Mouse (Mus musculus): ENCODE measurements around the gene Papola. TPM values are rescaled to one million over a fixed set of nuclear protein-coding genes. Genes with fewer than 3 reads are reported as not detected.

Gene Papola
- polyA plus RNA-seq, 1 experiment from 2014 or later, result 97.1 TPM

DNA sequence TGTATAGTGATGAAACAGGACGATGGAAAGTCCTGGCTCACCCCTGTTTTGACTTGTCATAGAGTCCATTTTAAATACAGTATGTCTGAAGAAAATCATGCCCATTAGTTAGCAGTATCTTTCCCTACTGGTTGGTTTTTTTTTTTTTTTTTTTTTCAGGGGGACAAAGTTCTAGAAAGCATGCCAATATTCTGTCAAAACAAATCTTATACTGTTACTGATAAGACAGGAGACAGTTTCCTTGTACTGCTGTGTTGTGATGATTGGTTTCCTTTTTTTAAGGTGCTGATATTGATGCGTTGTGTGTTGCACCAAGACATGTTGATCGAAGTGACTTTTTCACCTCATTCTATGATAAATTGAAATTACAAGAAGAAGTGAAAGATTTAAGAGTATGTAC, 21.7 kb downstream of the Papola start:
- no peak for ATAC-seq (ENCODE audit: insufficient read depth)

DNA sequence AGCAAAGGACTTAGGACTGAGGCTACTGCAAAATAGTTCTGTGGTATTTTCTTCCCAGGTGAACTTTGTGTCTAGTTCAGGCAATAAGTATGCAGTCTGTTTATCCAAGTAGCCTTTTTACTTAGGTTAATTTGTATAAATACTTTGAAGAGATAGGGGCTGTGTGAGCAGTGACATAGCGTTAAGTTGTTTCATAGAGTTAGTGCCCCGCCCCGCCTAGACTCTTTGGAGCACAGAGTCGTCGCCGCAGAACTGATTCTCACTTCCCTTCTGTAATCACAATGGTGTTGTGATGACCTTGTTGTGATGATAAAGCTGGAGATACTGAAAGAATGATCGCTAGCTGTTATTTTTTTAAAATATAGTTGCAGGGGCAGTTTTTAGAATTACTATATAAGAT, 22.9 kb downstream of the Papola start:
- Histone ChIP-seq H3K27ac (replicated peaks) (no peak overlapping the region), H3K4me2 (no peak overlapping the region), H3K4me3 (replicated peaks) (no peak overlapping the region), H3K36me3 (replicated peaks) (peaks cover 90% of the 10 kb centered on the region), H3K9me3 (replicated peaks) (no peaks in the 10 kb centered on the region), H3K4me1 (replicated peaks) (peaks cover 9% of the 10 kb centered on the region), H3K9ac (no peak overlapping the region), H3K27me3 (no peaks in the 10 kb centered on the region)
- 75% methylated on average over 7 of the region's 7 CpGs for WGBS (ENCODE audit: insufficient replicate concordance)
- ATAC-seq (ENCODE audit: insufficient read depth), result no peak

More for the DNA sequence above, 21.7 kb downstream of the Papola start:
- Histone ChIP-seq H3K4me3 (replicated peaks) (no peak overlapping the region), H3K9ac (no peak overlapping the region), H3K4me2 (no peak overlapping the region), H3K27me3 (no peaks in the 10 kb centered on the region), H3K4me1 (replicated peaks) (peaks cover 9% of the 10 kb centered on the region), H3K9me3 (replicated peaks) (no peaks in the 10 kb centered on the region), H3K36me3 (replicated peaks) (peaks cover 88% of the 10 kb centered on the region), H3K27ac (replicated peaks) (no peak overlapping the region)
- WGBS (ENCODE audit: insufficient replicate concordance), result 69% methylated on average over 3 of the region's 3 CpGs

DNA sequence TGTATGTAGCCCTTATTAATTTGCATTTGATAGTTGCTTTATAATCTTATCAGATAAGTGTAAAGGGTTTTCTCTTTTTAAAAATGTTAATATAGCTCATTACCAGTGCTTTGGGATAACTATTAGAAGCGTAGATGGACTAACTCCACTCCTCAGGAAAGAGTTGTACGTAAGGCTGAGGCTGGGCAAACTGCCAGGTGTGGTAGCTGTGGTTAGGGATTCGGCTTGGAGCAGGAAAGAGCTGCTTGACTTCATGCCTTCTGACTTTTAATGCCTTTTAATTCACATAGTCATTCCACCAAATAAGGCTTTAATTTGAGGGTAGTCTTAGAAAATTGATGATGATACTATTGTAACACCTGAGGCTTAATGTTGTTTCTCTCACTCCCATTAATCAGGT, 24.5 kb downstream of the Papola start:
- ATAC-seq (ENCODE audit: insufficient read depth), result no peak
- peaks cover 91% of the 10 kb centered on the region for H3K36me3 ChIP-seq (replicated peaks)
- 76% methylated on average over 3 of the region's 3 CpGs for WGBS (ENCODE audit: insufficient replicate concordance)
- H3K27ac ChIP-seq (replicated peaks), result no peak overlapping the region
- no peaks in the 10 kb centered on the region for H3K9me3 ChIP-seq (replicated peaks)
- H3K27me3 ChIP-seq, result no peaks in the 10 kb centered on the region
- H3K4me2 ChIP-seq, result no peak overlapping the region
- H3K4me1 ChIP-seq (replicated peaks), result peaks cover 9% of the 10 kb centered on the region
- H3K4me3 ChIP-seq (replicated peaks), result no peak overlapping the region
- no peak overlapping the region for H3K9ac ChIP-seq

DNA sequence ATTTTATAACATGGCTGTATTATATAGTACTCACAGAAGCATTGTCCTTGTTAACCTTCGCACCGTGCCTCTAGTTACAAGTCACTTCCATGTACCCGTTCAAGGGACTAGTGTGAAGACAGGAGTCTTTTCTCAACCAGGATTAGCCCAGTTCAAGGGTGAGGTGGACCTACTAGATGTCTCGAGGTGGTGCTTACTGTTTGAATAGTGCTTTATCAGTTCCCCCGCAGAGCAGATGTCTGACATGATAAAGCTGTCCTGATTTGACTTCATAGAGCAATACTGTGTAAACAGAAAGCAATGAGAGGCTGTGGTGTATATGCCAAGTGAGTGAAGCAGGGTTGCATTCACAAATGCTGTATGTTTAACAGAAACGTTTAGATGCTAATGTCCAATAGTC, 26.1 kb downstream of the Papola start:
- H3K27me3 ChIP-seq, result no peaks in the 10 kb centered on the region
- H3K27ac ChIP-seq (replicated peaks), result no peak overlapping the region
- WGBS (ENCODE audit: insufficient replicate concordance), result 53% methylated on average over 6 of the region's 6 CpGs
- ATAC-seq (ENCODE audit: insufficient read depth), result peak; percentile 37; the same call in 1 of the 2 replicates
- H3K9me3 ChIP-seq (replicated peaks), result no peaks in the 10 kb centered on the region
- no peak overlapping the region for H3K9ac ChIP-seq
- H3K4me3 ChIP-seq (replicated peaks), result no peak overlapping the region
- peaks cover 89% of the 10 kb centered on the region for H3K36me3 ChIP-seq (replicated peaks)
- peaks cover 9% of the 10 kb centered on the region for H3K4me1 ChIP-seq (replicated peaks)
- H3K4me2 ChIP-seq, result no peak overlapping the region

DNA sequence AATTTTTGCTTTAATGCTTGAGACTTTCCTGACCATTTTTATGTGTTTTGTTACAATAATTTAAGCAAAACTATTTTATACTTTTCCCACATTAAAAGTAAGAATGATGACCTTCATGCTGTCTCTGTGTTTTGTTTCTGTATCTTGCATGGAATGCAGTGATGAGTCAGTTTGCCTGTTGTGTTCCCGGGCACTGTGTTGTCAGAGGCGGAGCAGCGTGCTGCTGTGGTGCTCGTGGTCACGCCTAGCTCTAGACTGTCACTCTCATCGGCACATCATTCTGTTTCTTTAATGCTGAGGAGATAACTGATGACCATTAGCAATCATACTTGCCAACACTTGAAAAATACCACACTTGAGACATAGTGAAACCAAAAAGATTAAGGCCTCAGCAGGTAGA, 29.5 kb downstream of the Papola start:
- Histone ChIP-seq H3K9me3 (replicated peaks) (no peaks in the 10 kb centered on the region), H3K27me3 (no peaks in the 10 kb centered on the region), H3K36me3 (replicated peaks) (peaks cover 82% of the 10 kb centered on the region), H3K9ac (no peak overlapping the region), H3K4me2 (no peak overlapping the region), H3K4me1 (replicated peaks) (peaks cover 6% of the 10 kb centered on the region; the same call in 1 of the 2 replicates), H3K4me3 (replicated peaks) (no peak overlapping the region), H3K27ac (replicated peaks) (no peak overlapping the region)
- WGBS (ENCODE audit: insufficient replicate concordance), result 75% methylated on average over 6 of the region's 6 CpGs
- ATAC-seq (ENCODE audit: insufficient read depth), result no peak

DNA sequence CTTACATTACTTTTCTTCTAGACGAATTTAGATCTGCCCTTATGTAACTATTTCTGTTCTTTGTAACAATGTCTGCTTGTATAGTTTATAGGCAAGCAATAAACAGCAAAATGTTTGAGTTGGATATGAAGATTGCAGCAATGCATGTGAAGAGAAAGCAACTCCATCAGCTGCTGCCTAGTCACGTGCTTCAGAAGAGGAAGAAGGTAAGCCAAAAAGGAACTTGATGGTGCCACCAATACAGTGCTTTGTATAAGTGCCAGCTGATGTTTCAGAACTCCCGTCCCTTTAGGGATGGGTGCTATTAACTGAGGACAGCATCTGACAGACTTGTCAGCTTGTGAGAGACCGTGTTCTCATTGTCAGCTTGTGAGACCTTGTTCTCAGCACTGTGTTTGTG, 39.0 kb downstream of the Papola start:
- H3K4me3 ChIP-seq (replicated peaks), result no peak overlapping the region
- H3K4me1 ChIP-seq (replicated peaks), result peaks cover 23% of the 10 kb centered on the region
- no peaks in the 10 kb centered on the region for H3K27me3 ChIP-seq
- no peak overlapping the region for H3K4me2 ChIP-seq
- no peaks in the 10 kb centered on the region for H3K9me3 ChIP-seq (replicated peaks)
- H3K27ac ChIP-seq (replicated peaks), result no peak overlapping the region
- peaks cover 89% of the 10 kb centered on the region for H3K36me3 ChIP-seq (replicated peaks)
- H3K9ac ChIP-seq, result no peak overlapping the region
- 60% methylated on average over 4 of the region's 4 CpGs for WGBS (ENCODE audit: insufficient replicate concordance)
- no peak for ATAC-seq (ENCODE audit: insufficient read depth)

DNA sequence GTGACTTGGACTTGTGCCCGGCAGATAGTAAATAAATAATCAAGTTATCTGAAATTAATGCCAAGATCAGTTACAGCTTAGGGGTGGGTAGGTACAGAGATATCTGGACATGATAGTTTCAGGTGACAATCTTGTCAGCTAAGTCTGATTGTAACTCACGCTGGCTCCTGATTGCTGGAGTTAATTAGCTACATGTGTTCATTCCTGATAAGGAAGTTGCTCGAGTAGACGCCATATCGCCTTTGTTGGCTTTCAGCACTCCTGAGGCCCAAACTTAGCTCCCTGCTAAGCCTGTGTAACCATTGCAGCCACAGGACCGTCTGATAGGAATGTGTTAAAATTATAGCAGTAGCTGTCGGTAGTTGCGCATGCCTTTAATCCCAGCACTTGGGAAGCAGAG, 40.2 kb downstream of the Papola start:
- peaks cover 23% of the 10 kb centered on the region for H3K4me1 ChIP-seq (replicated peaks)
- H3K27me3 ChIP-seq, result no peaks in the 10 kb centered on the region
- no peaks in the 10 kb centered on the region for H3K9me3 ChIP-seq (replicated peaks)
- H3K4me3 ChIP-seq (replicated peaks), result no peak overlapping the region
- 32% methylated on average over 8 of the region's 8 CpGs for WGBS (ENCODE audit: insufficient replicate concordance)
- ATAC-seq (ENCODE audit: insufficient read depth), result peak; percentile 89
- H3K4me2 ChIP-seq, result peak overlapping the region; percentile 25; the same call in 1 of the 2 replicates
- H3K9ac ChIP-seq, result no peak overlapping the region
- H3K27ac ChIP-seq (replicated peaks), result peak overlapping the region; percentile 61; the same call in 1 of the 2 replicates
- H3K36me3 ChIP-seq (replicated peaks), result peaks cover 90% of the 10 kb centered on the region

DNA sequence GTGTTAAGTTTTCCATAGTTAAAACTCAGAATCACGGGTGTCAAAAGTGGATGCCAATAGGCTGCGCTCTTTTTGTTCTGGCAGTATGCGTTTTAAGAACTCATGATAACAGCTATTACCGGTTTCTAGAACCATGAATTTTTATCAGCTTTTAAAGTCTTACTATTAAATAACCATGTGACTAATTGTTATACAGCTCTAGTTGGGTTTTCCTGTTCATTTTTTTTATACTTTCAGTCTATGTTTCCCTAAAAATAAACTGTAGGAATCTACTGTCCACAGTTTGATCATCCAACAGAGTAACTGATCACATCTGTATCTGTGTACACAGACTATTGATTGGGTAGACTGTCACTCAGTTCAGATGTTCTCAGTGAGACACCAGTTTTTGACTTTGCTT, 40.8 kb downstream of the Papola start:
- H3K9ac ChIP-seq, result no peak overlapping the region
- no peaks in the 10 kb centered on the region for H3K9me3 ChIP-seq (replicated peaks)
- H3K4me3 ChIP-seq (replicated peaks), result no peak overlapping the region
- H3K4me2 ChIP-seq, result peak overlapping the region; percentile 25; the same call in 1 of the 2 replicates
- peaks cover 23% of the 10 kb centered on the region for H3K4me1 ChIP-seq (replicated peaks)
- H3K27me3 ChIP-seq, result no peaks in the 10 kb centered on the region
- ATAC-seq (ENCODE audit: insufficient read depth), result 0 out of 2 replicates have a peak, but pooled peaks have one; percentile 5
- peak overlapping the region; percentile 61; the same call in 1 of the 2 replicates for H3K27ac ChIP-seq (replicated peaks)
- H3K36me3 ChIP-seq (replicated peaks), result peaks cover 89% of the 10 kb centered on the region
- 66% methylated on average over 4 of the region's 4 CpGs for WGBS (ENCODE audit: insufficient replicate concordance)

DNA sequence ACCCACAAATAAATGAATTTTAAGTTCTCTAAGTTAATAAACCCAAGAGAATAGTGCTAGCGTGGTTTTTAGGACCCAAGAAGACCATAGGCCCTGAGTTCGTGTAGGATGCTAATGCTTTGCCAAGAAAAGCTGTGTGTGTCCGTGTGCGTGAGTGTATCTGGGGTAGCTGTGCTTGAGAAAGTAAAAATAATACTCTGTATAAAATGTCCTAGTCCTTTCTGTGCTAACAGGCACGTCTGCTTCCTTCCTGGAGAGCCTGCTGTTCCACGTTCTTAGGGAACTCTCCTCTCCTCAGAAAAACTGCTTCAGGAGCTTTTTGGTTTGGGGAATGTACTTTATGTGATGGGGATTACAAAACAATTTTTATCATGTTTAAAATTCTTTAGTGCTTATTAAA, 48.0 kb downstream of the Papola start:
- Histone ChIP-seq H3K36me3 (replicated peaks) (peaks cover 86% of the 10 kb centered on the region), H3K4me1 (replicated peaks) (0 out of 2 replicates have a peak, but pooled peaks cover 1% of the 10 kb centered on the region), H3K27ac (replicated peaks) (no peak overlapping the region), H3K4me2 (no peak overlapping the region), H3K9me3 (replicated peaks) (no peaks in the 10 kb centered on the region), H3K9ac (no peak overlapping the region), H3K27me3 (no peaks in the 10 kb centered on the region), H3K4me3 (replicated peaks) (no peak overlapping the region)
- WGBS (ENCODE audit: insufficient replicate concordance), result 73% methylated on average over 6 of the region's 6 CpGs
- ATAC-seq (ENCODE audit: insufficient read depth), result no peak

DNA sequence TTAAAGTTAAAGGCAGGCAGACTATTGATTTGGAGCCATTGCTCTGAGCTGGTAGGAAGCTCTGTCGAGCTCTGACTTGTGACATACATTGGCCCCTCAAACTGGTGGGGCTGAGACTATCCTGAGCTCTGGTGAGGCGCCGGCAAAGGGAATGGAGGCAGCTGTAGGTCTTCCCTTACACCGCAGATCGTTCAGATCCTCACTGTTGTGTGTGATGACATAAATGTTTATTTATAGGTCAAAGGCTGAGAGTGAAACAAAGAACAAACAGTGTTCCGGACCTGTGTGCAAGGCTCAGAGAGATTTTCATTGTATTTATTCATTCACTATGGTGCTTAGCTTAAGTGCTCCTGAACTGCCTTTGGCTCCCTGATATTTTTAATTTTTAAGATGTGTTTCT, 50.4 kb downstream of the Papola start:
- Histone ChIP-seq H3K9ac (no peak overlapping the region), H3K9me3 (replicated peaks) (no peaks in the 10 kb centered on the region), H3K4me2 (no peak overlapping the region), H3K27me3 (no peaks in the 10 kb centered on the region), H3K4me3 (replicated peaks) (no peak overlapping the region), H3K4me1 (replicated peaks) (0 out of 2 replicates have a peak, but pooled peaks cover 3% of the 10 kb centered on the region), H3K27ac (replicated peaks) (no peak overlapping the region), H3K36me3 (replicated peaks) (peaks cover 84% of the 10 kb centered on the region)
- ATAC-seq (ENCODE audit: insufficient read depth), result 0 out of 2 replicates have a peak, but pooled peaks have one; percentile 31
- WGBS (ENCODE audit: insufficient replicate concordance), result 68% methylated on average over 6 of the region's 6 CpGs

DNA sequence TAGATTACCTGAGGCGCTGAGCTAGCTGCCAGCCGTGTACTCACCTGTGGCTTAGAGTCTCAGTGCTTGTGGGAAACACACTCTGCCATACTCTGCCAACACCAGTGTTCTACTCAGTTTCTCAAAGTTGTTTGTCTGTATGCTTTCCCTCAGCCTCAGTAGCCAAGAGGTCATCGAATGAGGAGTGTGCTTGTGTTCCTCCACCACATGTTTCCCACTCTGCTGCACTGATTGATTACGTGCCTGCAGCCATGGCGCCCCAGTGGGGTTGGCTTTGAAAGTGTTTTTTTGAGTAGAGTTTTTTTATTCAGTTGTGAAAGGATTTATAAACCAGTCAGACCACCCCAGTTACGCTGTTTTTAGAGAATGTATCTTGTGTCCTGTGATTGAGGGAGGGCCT, 51.1 kb downstream of the Papola start:
- no peaks in the 10 kb centered on the region for H3K27me3 ChIP-seq
- H3K9me3 ChIP-seq (replicated peaks), result no peaks in the 10 kb centered on the region
- H3K9ac ChIP-seq, result no peak overlapping the region
- peaks cover 85% of the 10 kb centered on the region for H3K36me3 ChIP-seq (replicated peaks)
- 0 out of 2 replicates have a peak, but pooled peaks cover 3% of the 10 kb centered on the region for H3K4me1 ChIP-seq (replicated peaks)
- no peak for ATAC-seq (ENCODE audit: insufficient read depth)
- no peak overlapping the region for H3K4me2 ChIP-seq
- no peak overlapping the region for H3K27ac ChIP-seq (replicated peaks)
- WGBS (ENCODE audit: insufficient replicate concordance), result 87% methylated on average over 6 of the region's 6 CpGs
- H3K4me3 ChIP-seq (replicated peaks), result no peak overlapping the region

DNA sequence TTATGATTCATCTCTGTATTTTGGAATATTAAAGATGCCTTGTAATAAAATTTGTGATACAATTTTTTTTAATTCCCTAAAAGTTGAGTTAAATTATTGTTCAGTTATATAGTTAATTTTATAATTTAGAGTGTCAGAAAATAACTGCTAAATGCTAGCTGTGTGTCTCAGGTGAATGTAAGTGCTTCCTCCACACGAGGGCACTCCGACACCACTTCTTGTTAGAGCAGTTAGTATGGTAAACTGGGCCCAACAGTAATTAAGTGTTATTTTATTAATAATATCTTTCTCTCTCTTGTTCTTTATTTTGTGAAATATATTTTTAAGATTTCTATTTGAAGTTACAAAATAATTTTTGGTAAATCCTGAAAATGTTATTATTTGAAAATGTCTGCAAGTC, 51.7 kb downstream of the Papola start:
- Histone ChIP-seq H3K27ac (replicated peaks) (no peak overlapping the region), H3K4me3 (replicated peaks) (no peak overlapping the region), H3K4me1 (replicated peaks) (0 out of 2 replicates have a peak, but pooled peaks cover 3% of the 10 kb centered on the region), H3K27me3 (no peaks in the 10 kb centered on the region), H3K36me3 (replicated peaks) (peaks cover 85% of the 10 kb centered on the region), H3K4me2 (no peak overlapping the region), H3K9ac (no peak overlapping the region), H3K9me3 (replicated peaks) (no peaks in the 10 kb centered on the region)
- no peak for ATAC-seq (ENCODE audit: insufficient read depth)
- WGBS (ENCODE audit: insufficient replicate concordance), result 81% methylated on average over 2 of the region's 2 CpGs

Data from liver, embryonic 15.5 days (tissue).